8 mouse cellular contexts compared by ENCODE assay signal in the genomic region with DNA sequence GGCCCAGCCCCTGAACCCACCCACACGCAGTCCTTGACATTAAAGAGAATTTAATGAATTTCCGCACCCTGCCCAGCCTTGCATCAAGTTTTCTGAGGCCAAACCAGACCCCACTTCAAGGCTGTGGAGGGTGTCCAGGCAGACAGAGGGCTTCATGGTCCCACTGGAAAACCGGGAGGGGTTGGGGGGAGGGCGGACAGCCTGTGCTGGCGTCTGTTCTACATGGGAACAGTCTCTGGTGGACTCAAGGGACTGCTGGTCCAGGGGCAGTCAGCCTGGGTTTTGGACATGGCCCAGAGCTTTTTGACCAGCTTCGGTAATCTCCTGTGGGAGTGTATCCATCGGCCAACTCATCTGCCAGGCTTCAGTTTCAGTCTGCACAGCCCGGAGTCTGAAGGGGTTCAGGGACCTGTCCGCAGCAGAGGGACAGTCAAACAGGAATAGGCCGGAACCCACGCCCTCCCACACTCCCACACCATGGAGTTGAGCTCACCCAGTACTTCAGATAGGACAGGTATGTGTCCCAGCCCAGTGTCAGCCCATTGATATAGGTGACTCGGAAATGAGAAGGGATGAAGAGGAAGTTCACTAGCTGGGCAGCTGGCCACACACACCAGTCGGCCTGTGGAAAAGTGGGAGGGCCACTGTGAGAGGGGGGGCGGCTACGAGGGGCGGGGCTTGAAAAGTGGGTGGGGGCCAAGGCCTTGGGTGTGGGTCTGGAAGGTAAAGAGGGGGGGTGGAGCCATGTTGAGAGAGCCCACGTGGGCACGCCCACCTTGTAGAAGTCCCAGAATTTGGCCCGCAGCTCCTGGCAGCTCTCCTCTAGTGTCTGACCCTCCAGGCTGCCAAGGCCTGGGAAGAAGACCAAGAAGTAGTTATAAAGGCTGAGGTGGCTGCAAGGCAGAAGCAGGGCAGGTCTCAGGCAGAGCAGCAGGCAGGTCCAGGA. TPM values are rescaled to one million over a fixed set of nuclear protein-coding genes. Genes with fewer than 3 reads are reported as not detected.
DNase-seq lines count a peak whose midpoint lies in the region; ATAC-seq and TF ChIP-seq lines count a peak whose summit lies in the region.

No protein-coding gene starts in this region.

- H3K27ac ChIP-seq in layer of hippocampus, adult 2 months: peak overlapping the region; percentile 94; the same call in 1 of the 2 replicates
- H3K27ac ChIP-seq in hindbrain, embryonic 13.5 days: peak overlapping the region; percentile 20

- peaks cover 58% of the 10 kb centered on the region for H3K4me1 ChIP-seq in hindbrain, embryonic 13.5 days (replicated peaks)

- 69% methylated on average over 19 of the region's 19 CpGs for WGBS in hindbrain, embryonic 13.5 days

- H3K9ac ChIP-seq in hindbrain, embryonic 13.5 days: 0 out of 2 replicates have a peak overlapping the region, but pooled peaks have one; percentile 49

- no peaks in the 10 kb centered on the region for H3K9me3 ChIP-seq in hindbrain, embryonic 13.5 days

- no peak for ATAC-seq in hindbrain, embryonic 13.5 days (ENCODE audit: low FRiP score)

- peaks cover 32% of the 10 kb centered on the region for H3K36me3 ChIP-seq in hindbrain, embryonic 13.5 days

- DNase-seq in layer of hippocampus, adult 2 months (ENCODE audit: low spot score in 2 of 2): peak in 1 of 2 experiments; percentile 39
- no peak for DNase-seq in layer of hippocampus, adult 9-10 months (ENCODE audit: low spot score)
- DNase-seq in NIH3T3 (ENCODE audit: low read depth): peak; percentile 66
- peak; percentile 36 to 46 for DNase-seq in cerebellum, adult 18-20 months
- DNase-seq in lung, postnatal 25 days (ENCODE audit: low spot score): peak; percentile 75
- DNase-seq in urinary bladder, adult 18-20 months (ENCODE audit: low spot score in 2 of 2): no peak
- no peak for DNase-seq in heart, adult 18-20 months

- peak overlapping the region; percentile 98 for H3K4me2 ChIP-seq in hindbrain, embryonic 13.5 days

- H3K27me3 ChIP-seq in hindbrain, embryonic 13.5 days: no peaks in the 10 kb centered on the region

- TF ChIP-seq CTCF in layer of hippocampus, adult 2 months (conservative IDR thresholded peaks at IDR 0.05): no peak

- peak overlapping the region; percentile 92 for H3K4me3 ChIP-seq in layer of hippocampus, adult 2 months
- no peak overlapping the region for H3K4me3 ChIP-seq in hindbrain, embryonic 13.5 days

RNA-seq across cellular contexts. Expression of a gene that starts 1.9 kb away (rescaled TPM):
- 10 to 100 TPM; 36.5 to 42.7 TPM for total RNA-seq in layer of hippocampus, adult 2 months (2021)
- polyA plus RNA-seq in hindbrain, embryonic 13.5 days (2015; fragmentation: Nextera tagmentation; extraction: Ambion mirVana): 40.8 and 44.5 TPM in 2 replicates
- 10 to 100 TPM; 26.9 to 27.5 TPM for total RNA-seq in heart, adult 18-20 months (2021)

RNA-seq across cellular contexts. Expression of a gene that starts 4.4 kb away (rescaled TPM):
- total RNA-seq in layer of hippocampus, adult 2 months (2021): 100 to 1,000 TPM; 775 to 798 TPM
- polyA plus RNA-seq in hindbrain, embryonic 13.5 days (2015; fragmentation: Nextera tagmentation; extraction: Ambion mirVana): 352 and 355 TPM in 2 replicates
- total RNA-seq in heart, adult 18-20 months (2021): 10 to 100 TPM; 40.3 to 49.2 TPM

RNA-seq across cellular contexts. Expression of a gene that starts 17.6 kb away (rescaled TPM):
- total RNA-seq in layer of hippocampus, adult 2 months (2021): 100 to 1,000 TPM; 160 to 169 TPM
- 90.0 and 94.1 TPM in 2 replicates for polyA plus RNA-seq in hindbrain, embryonic 13.5 days (2015; fragmentation: Nextera tagmentation; extraction: Ambion mirVana)
- 10 to 100 TPM; 19.7 to 21.4 TPM for total RNA-seq in heart, adult 18-20 months (2021)

RNA-seq across cellular contexts. Expression of a gene that starts 35.4 kb away (rescaled TPM):
- 1 to 10 TPM; 1.4 to 1.5 TPM for total RNA-seq in layer of hippocampus, adult 2 months (2021)
- polyA plus RNA-seq in hindbrain, embryonic 13.5 days (2015; fragmentation: Nextera tagmentation; extraction: Ambion mirVana): 0.14 and 0.23 TPM in 2 replicates
- 1 to 10 TPM; 1.4 to 2.0 TPM for total RNA-seq in heart, adult 18-20 months (2021)

RNA-seq across cellular contexts. Expression of a gene that starts 40.5 kb away (rescaled TPM):
- not detected for total RNA-seq in layer of hippocampus, adult 2 months (2021)
- polyA plus RNA-seq in hindbrain, embryonic 13.5 days (2015; fragmentation: Nextera tagmentation; extraction: Ambion mirVana): not detected in 2 replicates
- total RNA-seq in heart, adult 18-20 months (2021): not detected

Comparison
In these comparisons a context has a peak if more than half of its experiments do, and no peak if none do; other contexts are left out.
1. DNase-seq: peak in NIH3T3 (single experiment), cerebellum, adult 18-20 months (2 of 2) and lung, postnatal 25 days (single experiment); none in layer of hippocampus, adult 9-10 months (single experiment), urinary bladder, adult 18-20 months (0 of 2) and heart, adult 18-20 months (0 of 2).
2. RNA of a gene that starts 4.4 kb away (total RNA-seq): 775 to 798 TPM in layer of hippocampus, adult 2 months; 40.3 to 49.2 TPM in heart, adult 18-20 months; every median in the first group is over 10 times any median in the second.
3. RNA of a gene that starts 17.6 kb away (total RNA-seq): 160 to 169 TPM in layer of hippocampus, adult 2 months; 19.7 to 21.4 TPM in heart, adult 18-20 months; every median in the first group is over 4 times any median in the second.